34 mouse cellular contexts compared by ENCODE assay signal in the genomic region with DNA sequence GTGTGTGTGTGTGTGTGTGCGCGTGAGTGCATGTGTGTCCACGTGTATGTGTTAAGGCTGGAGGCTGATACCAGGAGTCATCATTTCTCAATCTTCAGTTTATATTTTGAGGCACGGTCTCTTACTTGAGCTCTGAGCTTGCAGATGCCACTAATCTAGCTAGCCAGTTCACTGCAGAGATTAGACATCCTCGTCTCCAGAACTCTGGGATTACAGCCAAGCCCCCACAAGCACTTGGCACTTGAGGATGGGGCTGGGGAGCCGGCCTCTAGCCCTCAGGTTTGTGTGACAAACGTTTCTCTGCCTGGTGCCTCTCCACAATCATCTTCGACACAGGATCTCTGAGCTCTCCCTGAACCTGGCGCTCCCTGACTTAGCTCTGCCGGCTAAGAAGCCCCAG. TPM values are rescaled to one million over a fixed set of nuclear protein-coding genes. Genes with fewer than 3 reads are reported as not detected.
"Had no signal": no experiment of that assay in that cellular context is flagged by ENCODE, and none has a peak within 500 bp of the region (broad histone marks: within the 10 kb centered on the region; RNA-seq: fewer than 3 reads in every experiment).

No protein-coding gene starts in this region.

- H3K36me3 ChIP-seq: heart, embryonic 13.5 days; heart, embryonic 15.5 days; hindbrain, embryonic 13.5 days; hindbrain, embryonic 15.5 days; intestine, embryonic 15.5 days; limb, embryonic 13.5 days; limb, embryonic 15.5 days; liver, embryonic 12.5 days had no signal

- H3K4me1 ChIP-seq: hindbrain, embryonic 13.5 days; hindbrain, embryonic 15.5 days; limb, embryonic 13.5 days had no signal

- H3K9me3 ChIP-seq: heart, embryonic 13.5 days; heart, embryonic 15.5 days; hindbrain, embryonic 13.5 days; hindbrain, embryonic 15.5 days; intestine, embryonic 15.5 days; limb, embryonic 13.5 days; limb, embryonic 15.5 days had no signal

- H3K27ac ChIP-seq: heart, adult 2 months; heart, embryonic 13.5 days; heart, embryonic 15.5 days; hindbrain, embryonic 13.5 days; hindbrain, embryonic 15.5 days; intestine, embryonic 15.5 days; layer of hippocampus, adult 2 months; liver, embryonic 12.5 days had no signal

- H3K4me3 ChIP-seq: heart, adult 2 months; heart, embryonic 13.5 days; heart, embryonic 15.5 days; hindbrain, embryonic 13.5 days; hindbrain, embryonic 15.5 days; intestine, embryonic 15.5 days; layer of hippocampus, adult 2 months; limb, embryonic 13.5 days; limb, embryonic 15.5 days; liver, embryonic 12.5 days had no signal

- DNase-seq: gastrocnemius, postnatal 14 days; gastrocnemius, postnatal 36 days; heart, adult 2 months; heart, postnatal 14 days; heart, postnatal 36 days; kidney, adult 18-20 months; kidney, adult 8-10 months; kidney, postnatal 10 days; kidney, postnatal 4 days had no signal

- H3K27me3 ChIP-seq: heart, embryonic 13.5 days; heart, embryonic 15.5 days; hindbrain, embryonic 13.5 days; hindbrain, embryonic 15.5 days; intestine, embryonic 15.5 days; limb, embryonic 13.5 days; limb, embryonic 15.5 days; liver, embryonic 12.5 days had no signal

- H3K9ac ChIP-seq: heart, embryonic 15.5 days; hindbrain, embryonic 13.5 days; hindbrain, embryonic 15.5 days; intestine, embryonic 15.5 days; limb, embryonic 13.5 days; limb, embryonic 15.5 days; liver, embryonic 12.5 days had no signal

- H3K4me2 ChIP-seq: heart, embryonic 11.5 days; heart, embryonic 13.5 days; heart, embryonic 15.5 days; hindbrain, embryonic 13.5 days; hindbrain, embryonic 15.5 days; intestine, embryonic 15.5 days; limb, embryonic 13.5 days; limb, embryonic 15.5 days; liver, embryonic 12.5 days had no signal

- ATAC-seq: inflammation-experienced regulatory T-cells, adult 6 months; intestine, embryonic 15.5 days; intestine, postnatal 0 days; liver, embryonic 12.5 days had no signal

RNA-seq across cellular contexts. Expression of a gene that starts 18.8 kb away (rescaled TPM):
- total RNA-seq: hematopoietic stem cell, adult 5-6 weeks had no signal
- polyA plus RNA-seq: inflammation-experienced regulatory T-cells, adult 6 months had no signal

RNA-seq across cellular contexts. Expression of a gene that starts 58.3 kb away (rescaled TPM):
- total RNA-seq: gastrocnemius, adult 18-20 months; gastrocnemius, adult 8-10 months; gastrocnemius, postnatal 14 days; gastrocnemius, postnatal 36 days; heart, adult 2 months; heart, postnatal 14 days; heart, postnatal 36 days; layer of hippocampus, adult 2 months; layer of hippocampus, postnatal 10 days; layer of hippocampus, postnatal 25 days; left cerebral cortex, adult 18-20 months; left cerebral cortex, postnatal 14 days; left cerebral cortex, postnatal 36 days had no signal
- polyA plus RNA-seq: heart, adult 2 months; heart, embryonic 11.5 days; heart, embryonic 15.5 days; heart, postnatal 0 days; hindbrain, embryonic 11.5 days; hindbrain, embryonic 13.5 days; hindbrain, embryonic 15.5 days; inflammation-experienced regulatory T-cells, adult 6 months; kidney, embryonic 14.5 days; kidney, embryonic 16.5 days; limb, embryonic 11.5 days; limb, embryonic 13.5 days; limb, embryonic 15.5 days; liver, embryonic 12.5 days had no signal
